Mouse (Mus musculus) liver, embryonic 14.5 days (tissue): ENCODE data around the gene Psma4. TPM values are rescaled to one million over a fixed set of nuclear protein-coding genes. Genes with fewer than 3 reads are reported as not detected.

Experiments used
- ATAC-seq: fragments of 200-750 bp; cut with Nextera tagmentation; 2 replicates; pipeline ENCODE4 v1.8.0; 2017; ENCODE audit warnings: moderate number of reproducible peaks, mild to moderate bottlenecking, moderate library complexity; ENCODE audit not compliant: insufficient read depth
- DNase-seq, 3 experiments: peaks; one replicate each; pipeline ENCODE4 v3.0.0-alpha.2; 2012 to 2013; ENCODE audit warnings: low read depth in 3 of 3, low spot score in 3 of 3
- H3K27ac ChIP-seq: fragments of 300-500 bp; sonication (generic); 2 replicates; pipeline ENCODE4 v1.5.1; 2014; ENCODE audit warnings: moderate library complexity, mild to moderate bottlenecking, control low read depth, inconsistent platforms
- H3K27me3 ChIP-seq: fragments of 300-500 bp; sonication (generic); 2 replicates; pipeline ENCODE4 v1.6.1; 2014; ENCODE audit warnings: mild to moderate bottlenecking, low read length, moderate library complexity; ENCODE audit not compliant: control insufficient read depth, insufficient read depth
- H3K36me3 ChIP-seq: fragments of 300-500 bp; sonication (generic); replicated peaks from 2 replicates; pipeline ENCODE4 v1.6.1; 2014; ENCODE audit warnings: low read depth; ENCODE audit not compliant: control insufficient read depth, insufficient read depth
- H3K4me1 ChIP-seq, 2 experiments: fragments of 200-500 bp in 1 of 2; fragments of 300-500 bp in 1 of 2; sonication (generic) in 1 of 2; replicated peaks; 2 replicates each; pipeline ENCODE4 v1.6.1; 2012 to 2014; ENCODE audit warnings: antibody characterized with exemption in 1 of 2, inconsistent platforms in 1 of 2, low read length in 1 of 2; ENCODE audit not compliant: control insufficient read depth in 2 of 2, insufficient read depth in 2 of 2
- H3K4me2 ChIP-seq: fragments of 300-500 bp; sonication (generic); 2 replicates; pipeline ENCODE4 v1.6.1; 2014; ENCODE audit warnings: low read depth, mild to moderate bottlenecking, control low read depth, moderate library complexity
- H3K4me3 ChIP-seq, 2 experiments: fragments of 200-500 bp in 1 of 2; fragments of 300-500 bp in 1 of 2; sonication (generic) in 1 of 2; 2 replicates each; pipeline ENCODE4 v1.5.1; 2012 to 2014; ENCODE audit warnings: low read depth in 2 of 2, low read length in 2 of 2, mild to moderate bottlenecking in 2 of 2, control low read depth in 1 of 2, inconsistent platforms in 1 of 2, moderate library complexity in 1 of 2; ENCODE audit not compliant: insufficient read depth in 1 of 2
- H3K9ac ChIP-seq: fragments of 300-500 bp; sonication (generic); replicated peaks from 2 replicates; pipeline ENCODE4 v1.6.1; 2014; ENCODE audit warnings: mild to moderate bottlenecking, control low read depth, moderate library complexity
- H3K9me3 ChIP-seq: fragments of 300-500 bp; sonication (generic); 2 replicates; pipeline ENCODE4 v1.6.1; 2016; ENCODE audit warnings: low read length, mixed read lengths; ENCODE audit not compliant: control insufficient read depth
- CTCF ChIP-seq: IDR thresholded peaks from 2 replicates; pipeline ENCODE4 v1.5.1; 2016; ENCODE audit warnings: antibody characterized with exemption, low read depth, control low read depth
- EP300 ChIP-seq: IDR thresholded peaks from 2 replicates; pipeline ENCODE4 v1.6.1; 2016; ENCODE audit warnings: antibody characterized with exemption, low read depth
- WGBS: fragments of 180-500 bp; shearing (Covaris S2); extraction: QIAGEN DNeasy Blood & Tissue Kit; methylation state at CpG from one replicate; pipeline ENCODE4 v1.1.7; 2014; ENCODE audit not compliant: insufficient replicate concordance; 5-methylcytosine and 5-hydroxymethylcytosine counted together
- polyA plus RNA-seq, 2 experiments: library from polyadenylated mRNA; depleted of rRNA in 1 of 2; stranded (reverse) in 1 of 2; unstranded in 1 of 2; fragments of >200 nt; fragmentation: Nextera tagmentation in 1 of 2; extraction: Ambion mirVana in 1 of 2; gene quantifications; 2 replicates each; pipeline versions ENCODE4 v1.2.1 to v1.2.3; 2012 to 2014

Gene Psma4
- polyA plus RNA-seq, 2 experiments: 91.1 to 170 TPM

GRCm38 (mm10) chr9:54961059-54961458 is 10.5 kb downstream of the Psma4 start:
- no peaks in the 10 kb centered on the region for H3K27me3 ChIP-seq
- ATAC-seq (no peak), DNase-seq (no peak)
- TF ChIP-seq CTCF: no peak
- TF ChIP-seq EP300: no peak
- WGBS: 76% methylated on average over 4 of the region's 4 CpGs
- no peak overlapping the region for H3K4me3 ChIP-seq
- H3K9ac ChIP-seq: no peak overlapping the region
- no peaks in the 10 kb centered on the region for H3K9me3 ChIP-seq
- no peak overlapping the region for H3K4me2 ChIP-seq
- H3K4me1 ChIP-seq: no peaks in the 10 kb centered on the region
- H3K27ac ChIP-seq: no peak overlapping the region
- H3K36me3 ChIP-seq: peaks cover 18% of the 10 kb centered on the region

- DNase-seq (no peak), ATAC-seq (no peak)
- Histone ChIP-seq H3K27ac (no peak overlapping the region), H3K9me3 (no peaks in the 10 kb centered on the region), H3K4me2 (no peak overlapping the region), H3K4me1 (no peaks in the 10 kb centered on the region), H3K36me3 (peaks cover 2% of the 10 kb centered on the region; the same call in 1 of the 2 replicates), H3K27me3 (no peaks in the 10 kb centered on the region), H3K4me3 (no peak overlapping the region), H3K9ac (no peak overlapping the region)
- TF ChIP-seq EP300 (no peak), CTCF (no peak)
Observed at GRCm38 (mm10) chr9:54963669-54964068, 13.1 kb downstream of the Psma4 start.

GRCm38 (mm10) chr9:54969972-54970637 is 19.5 kb downstream of the Psma4 start:
- H3K27ac ChIP-seq: no peak overlapping the region
- H3K4me1 ChIP-seq: no peaks in the 10 kb centered on the region
- TF ChIP-seq EP300 (no peak), CTCF (no peak)
- H3K9ac ChIP-seq: no peak overlapping the region
- 21% methylated on average over 8 of the region's 8 CpGs for WGBS
- H3K27me3 ChIP-seq: no peaks in the 10 kb centered on the region
- H3K4me3 ChIP-seq: no peak overlapping the region
- H3K9me3 ChIP-seq: no peaks in the 10 kb centered on the region
- no peak overlapping the region for H3K4me2 ChIP-seq
- no peak for ATAC-seq
- DNase-seq: no peak
- H3K36me3 ChIP-seq: no peaks in the 10 kb centered on the region

- Histone ChIP-seq H3K9ac (no peak within 1 kb of the TSS), H3K4me1 (no peaks in the 10 kb centered on the region), H3K27ac (no peak within 1 kb of the TSS), H3K36me3 (no peaks in the 10 kb centered on the region), H3K9me3 (no peaks in the 10 kb centered on the region), H3K4me2 (peak within 1 kb of the TSS; percentile 61), H3K4me3 (peak within 1 kb of the TSS; percentile 30 to 55), H3K27me3 (peaks cover 39% of the 10 kb centered on the region)
- ATAC-seq (no peak), DNase-seq (no peak)
- no peak for TF ChIP-seq EP300
- no peak for TF ChIP-seq CTCF
- WGBS: 58% methylated on average over 8 of the region's 8 CpGs
Observed at GRCm38 (mm10) chr9:54980674-54981073, 30.1 kb downstream of the Psma4 start, which contains the start of gene Chrna5. Gene Chrna5 (plus strand): TSS chr9:54980880.

GRCm38 (mm10) chr9:54981291-54982191 is 31.0 kb downstream of the Psma4 start:
- peaks cover 39% of the 10 kb centered on the region for H3K27me3 ChIP-seq
- TF ChIP-seq CTCF (no peak), EP300 (no peak)
- no peaks in the 10 kb centered on the region for H3K4me1 ChIP-seq
- peak overlapping the region; percentile 61 for H3K4me2 ChIP-seq
- peak in 2 of 3 experiments; percentile 3 to 11 for DNase-seq
- H3K4me3 ChIP-seq: peak overlapping the region; percentile 30 to 55
- no peak overlapping the region for H3K27ac ChIP-seq
- no peaks in the 10 kb centered on the region for H3K9me3 ChIP-seq
- ATAC-seq: no peak
- H3K36me3 ChIP-seq: no peaks in the 10 kb centered on the region
- 2% methylated on average over 78 of the region's 85 CpGs for WGBS
- H3K9ac ChIP-seq: no peak overlapping the region
